In the genomic region with DNA sequence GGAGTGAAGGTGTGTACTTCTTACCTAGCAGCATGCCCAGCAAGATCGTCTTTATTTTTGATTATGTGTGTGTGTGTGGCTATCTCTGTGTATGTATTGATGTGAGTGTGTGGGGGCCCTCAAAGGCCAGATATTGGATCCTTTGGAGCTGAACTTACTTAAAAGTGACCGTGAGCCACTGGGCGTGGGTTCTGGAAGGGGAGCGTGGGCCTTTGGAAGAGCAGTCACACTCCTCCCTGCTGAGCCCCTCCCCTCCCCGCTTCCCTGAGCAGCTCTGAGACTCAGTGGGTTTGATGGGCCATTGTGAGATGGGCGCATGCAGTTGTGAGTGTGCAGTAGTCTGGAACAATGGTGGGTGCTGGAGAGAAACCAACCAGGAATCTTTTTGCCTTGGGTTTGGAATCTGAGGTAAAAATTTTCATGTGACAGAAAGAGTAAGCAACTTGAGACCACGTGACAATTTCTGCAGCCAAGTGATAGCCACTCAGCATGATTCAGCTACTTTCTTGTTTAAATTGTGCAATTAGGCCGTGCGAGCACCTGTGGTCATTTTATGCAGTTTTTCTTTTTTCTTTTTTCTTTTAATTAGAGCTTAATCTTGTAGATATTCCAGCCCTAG, we compare ENCODE assay signal across 16 mouse cellular contexts. TPM values are rescaled to one million over a fixed set of nuclear protein-coding genes. Genes with fewer than 3 reads are reported as not detected.
DNase-seq lines count a peak whose midpoint lies in the region; ATAC-seq and TF ChIP-seq lines count a peak whose summit lies in the region.
"Had no signal": no experiment of that assay in that cellular context is flagged by ENCODE, and none has a peak within 500 bp of the region (broad histone marks: within the 10 kb centered on the region; RNA-seq: fewer than 3 reads in every experiment).

No protein-coding gene starts in this region.

- peak; percentile 24; the same call in 1 of the 2 replicates for ATAC-seq in heart, embryonic 11.5 days (replicated peaks; ENCODE audit: insufficient number of reproducible peaks, low FRiP score, low TSS enrichment)
- peak; percentile 16; the same call in 1 of the 2 replicates for ATAC-seq in megakaryocyte progenitor cell, adult 5-6 weeks (replicated peaks; ENCODE audit: poor library complexity)
- no peak for ATAC-seq in hindbrain, embryonic 14.5 days (ENCODE audit: low FRiP score)

- H3K27me3 ChIP-seq in heart, embryonic 11.5 days (ENCODE audit: control insufficient read depth, insufficient read depth, low read length): no peaks in the 10 kb centered on the region
- no peaks in the 10 kb centered on the region for H3K27me3 ChIP-seq in liver, adult 2 months (ENCODE audit: control insufficient read depth, insufficient read depth, low read length)
- H3K27me3 ChIP-seq in limb, embryonic 10.5 days (ENCODE audit: low read depth, poor library complexity, severe bottlenecking): peaks cover 34% of the 10 kb centered on the region
- H3K27me3 ChIP-seq in hindbrain, embryonic 14.5 days (ENCODE audit: control insufficient read depth, insufficient read depth, low read length): peaks cover 23% of the 10 kb centered on the region

- H3K9ac ChIP-seq in heart, embryonic 11.5 days (ENCODE audit: low read depth, low read length): no peak overlapping the region; the same call in 1 of the 2 replicates
- peak overlapping the region; percentile 43 for H3K9ac ChIP-seq in liver, adult 2 months (ENCODE audit: low read depth, low read length)
- no peak overlapping the region for H3K9ac ChIP-seq in hindbrain, embryonic 14.5 days
- H3K9ac ChIP-seq: hindbrain, embryonic 15.5 days; neural tube, embryonic 15.5 days had no signal

- H3K4me1 ChIP-seq in heart, embryonic 11.5 days (ENCODE audit: control insufficient read depth, insufficient read depth, low read length): peaks cover 30% of the 10 kb centered on the region
- peaks cover 24% of the 10 kb centered on the region for H3K4me1 ChIP-seq in liver, adult 2 months (ENCODE audit: control insufficient read depth, insufficient read depth, low read length)
- H3K4me1 ChIP-seq in limb, embryonic 10.5 days: peaks cover 27% of the 10 kb centered on the region
- 0 out of 2 replicates have a peak, but pooled peaks cover 3% of the 10 kb centered on the region for H3K4me1 ChIP-seq in hindbrain, embryonic 14.5 days (replicated peaks; ENCODE audit: control insufficient read depth, insufficient read depth, low read length)

- H3K9me3 ChIP-seq in heart, embryonic 11.5 days (replicated peaks; ENCODE audit: control insufficient read depth, low read length): no peaks in the 10 kb centered on the region
- H3K9me3 ChIP-seq in limb, embryonic 10.5 days (replicated peaks): no peaks in the 10 kb centered on the region
- H3K9me3 ChIP-seq in hindbrain, embryonic 14.5 days (ENCODE audit: control insufficient read depth, low read length): no peaks in the 10 kb centered on the region
- H3K9me3 ChIP-seq: forebrain, embryonic 10.5 days; hindbrain, embryonic 15.5 days; neural tube, embryonic 15.5 days had no signal

- peak overlapping the region; percentile 47 for H3K4me2 ChIP-seq in heart, embryonic 11.5 days
- H3K4me2 ChIP-seq in hindbrain, embryonic 14.5 days (replicated peaks): no peak overlapping the region
- H3K4me2 ChIP-seq: hindbrain, embryonic 15.5 days; neural tube, embryonic 15.5 days had no signal

- WGBS in heart, embryonic 11.5 days (ENCODE audit: insufficient replicate concordance): 74% methylated on average over 9 of the region's 9 CpGs
- WGBS in liver, adult 2 months: 30% methylated on average over 9 of the region's 9 CpGs
- 85% methylated on average over 9 of the region's 9 CpGs for WGBS in limb, embryonic 10.5 days
- WGBS in hindbrain, embryonic 14.5 days: 82% methylated on average over 9 of the region's 9 CpGs

- no peak for TF ChIP-seq POLR2A in liver, adult 2 months (IDR thresholded peaks at IDR 0.05; ENCODE audit: extremely low read depth, insufficient read depth, low read length)

- no peak for TF ChIP-seq CTCF in liver, adult 2 months (IDR thresholded peaks at IDR 0.05; ENCODE audit: low read depth, low read length)

- H3K27ac ChIP-seq in heart, embryonic 11.5 days (ENCODE audit: low read depth, low read length): peak overlapping the region; percentile 42
- peak overlapping the region; percentile 82 for H3K27ac ChIP-seq in liver, adult 2 months (replicated peaks; ENCODE audit: insufficient read depth, low read depth, low read length)
- no peak overlapping the region for H3K27ac ChIP-seq in limb, embryonic 10.5 days
- H3K27ac ChIP-seq in hindbrain, embryonic 14.5 days: no peak overlapping the region
- H3K27ac ChIP-seq: forebrain, embryonic 10.5 days; hindbrain, embryonic 15.5 days; midbrain, embryonic 10.5 days; neural tube, embryonic 15.5 days had no signal

- no peak for DNase-seq in heart, adult 18-20 months
- peak; percentile 65 for DNase-seq in MEL-GATA-1-ER (ENCODE audit: extremely low read depth, low read depth)
- DNase-seq in liver, adult 2 months (ENCODE audit: extremely low read depth, low read depth, low spot score): peak; percentile 94
- DNase-seq in embryo, embryonic 10.5 days (ENCODE audit: low spot score): no peak
- DNase-seq in limb, embryonic 10.5 days (ENCODE audit: low spot score): no peak
- no peak for DNase-seq in hindbrain, embryonic 14.5 days (ENCODE audit: low spot score)
- DNase-seq: B cell, adult 2 months; kidney, postnatal 4 days; right cerebral cortex, postnatal 4 days had no signal

- peaks cover 4% of the 10 kb centered on the region; the same call in 1 of the 2 replicates for H3K36me3 ChIP-seq in heart, embryonic 11.5 days (ENCODE audit: control insufficient read depth, insufficient read depth, low read length)
- H3K36me3 ChIP-seq in liver, adult 2 months (ENCODE audit: control insufficient read depth, insufficient read depth, low read length): peaks cover 26% of the 10 kb centered on the region
- 0 out of 2 replicates have a peak, but pooled peaks cover 2% of the 10 kb centered on the region for H3K36me3 ChIP-seq in limb, embryonic 10.5 days
- H3K36me3 ChIP-seq in hindbrain, embryonic 14.5 days (replicated peaks; ENCODE audit: control insufficient read depth, insufficient read depth): no peaks in the 10 kb centered on the region
- H3K36me3 ChIP-seq: hindbrain, embryonic 15.5 days; midbrain, embryonic 10.5 days had no signal

- H3K79me2 ChIP-seq in liver, adult 2 months (ENCODE audit: control insufficient read depth, insufficient read depth, low read length): peaks cover 10% of the 10 kb centered on the region; the same call in 1 of the 2 replicates

- H3K4me3 ChIP-seq in heart, embryonic 11.5 days (ENCODE audit: low read depth, low read length): no peak overlapping the region
- H3K4me3 ChIP-seq in liver, adult 2 months (ENCODE audit: insufficient read depth, low read depth, low read length): no peak overlapping the region
- H3K4me3 ChIP-seq in limb, embryonic 10.5 days: no peak overlapping the region
- no peak overlapping the region for H3K4me3 ChIP-seq in hindbrain, embryonic 14.5 days (replicated peaks; ENCODE audit: low read length)
- H3K4me3 ChIP-seq: forebrain, embryonic 10.5 days; hindbrain, embryonic 15.5 days; midbrain, embryonic 10.5 days; neural tube, embryonic 15.5 days had no signal

RNA-seq across cellular contexts. Expression of gene Creg1, which starts 5.5 kb away (rescaled TPM):
- polyA plus RNA-seq in heart, embryonic 11.5 days (2014; fragmentation: Nextera tagmentation; extraction: Ambion mirVana): 108 and 109 TPM in 2 replicates
- total RNA-seq in heart, adult 18-20 months (2021): 10 to 100 TPM; 88.6 to 92.2 TPM
- total RNA-seq in liver, adult 2 months (2014; rRNA removed): 414 and 570 TPM in 2 replicates
- 420 and 447 TPM in 2 replicates for polyA plus RNA-seq in liver, adult 2 months (2012; rRNA removed)
- total RNA-seq in megakaryocyte progenitor cell, adult 5-6 weeks (2015): 261 and 284 TPM in 2 replicates
- 96.7 and 120 TPM in 2 replicates for total RNA-seq in megakaryocyte progenitor cell, adult 5-6 weeks (2017)
- 31.5 and 36.0 TPM in 2 replicates for polyA plus RNA-seq in limb, embryonic 10.5 days (2016; fragmentation: Nextera tagmentation; extraction: Ambion mirVana)
- polyA plus RNA-seq in hindbrain, embryonic 14.5 days (2014; fragmentation: Nextera tagmentation; extraction: Ambion mirVana): 35.2 and 36.5 TPM in 2 replicates

RNA-seq across cellular contexts. Expression of gene Cd247, which starts 19.5 kb away (rescaled TPM):
- 0.64 and 0.90 TPM in 2 replicates for polyA plus RNA-seq in heart, embryonic 11.5 days (2014; fragmentation: Nextera tagmentation; extraction: Ambion mirVana)
- 1 to 10 TPM in 1 of 2 experiments, under 1 TPM in 1; 0.37 to 2.1 TPM for total RNA-seq in heart, adult 18-20 months (2021)
- total RNA-seq in liver, adult 2 months (2014; rRNA removed): 0.40 and 0.55 TPM in 2 replicates
- polyA plus RNA-seq in liver, adult 2 months (2012; rRNA removed): 0.36 and 0.64 TPM in 2 replicates
- total RNA-seq in megakaryocyte progenitor cell, adult 5-6 weeks (2015): 0.12 TPM in 1 of 2 replicates, not detected in the other
- 0.29 and 1.2 TPM in 2 replicates for total RNA-seq in megakaryocyte progenitor cell, adult 5-6 weeks (2017)
- 1.0 and 1.1 TPM in 2 replicates for polyA plus RNA-seq in limb, embryonic 10.5 days (2016; fragmentation: Nextera tagmentation; extraction: Ambion mirVana)
- 0.54 and 0.90 TPM in 2 replicates for polyA plus RNA-seq in hindbrain, embryonic 14.5 days (2014; fragmentation: Nextera tagmentation; extraction: Ambion mirVana)
- total RNA-seq: left cerebral cortex, adult 8-10 months had no signal

RNA-seq across cellular contexts. Expression of gene Rcsd1, which starts 59.4 kb away (rescaled TPM):
- 85.4 and 91.8 TPM in 2 replicates for polyA plus RNA-seq in heart, embryonic 11.5 days (2014; fragmentation: Nextera tagmentation; extraction: Ambion mirVana)
- 10 to 100 TPM; 66.6 to 67.6 TPM for total RNA-seq in heart, adult 18-20 months (2021)
- 2.6 and 3.0 TPM in 2 replicates for total RNA-seq in liver, adult 2 months (2014; rRNA removed)
- polyA plus RNA-seq in liver, adult 2 months (2012; rRNA removed): 2.8 and 3.3 TPM in 2 replicates
- total RNA-seq in megakaryocyte progenitor cell, adult 5-6 weeks (2015): 48.8 and 48.9 TPM in 2 replicates
- 110 and 111 TPM in 2 replicates for total RNA-seq in megakaryocyte progenitor cell, adult 5-6 weeks (2017)
- polyA plus RNA-seq in limb, embryonic 10.5 days (2016; fragmentation: Nextera tagmentation; extraction: Ambion mirVana): 10.1 and 10.8 TPM in 2 replicates
- 6.0 and 8.4 TPM in 2 replicates for polyA plus RNA-seq in hindbrain, embryonic 14.5 days (2014; fragmentation: Nextera tagmentation; extraction: Ambion mirVana)

Comparison
In these comparisons a context has a peak if more than half of its experiments do, and no peak if none do; other contexts are left out.
1. H3K27ac ChIP-seq: peak in heart, embryonic 11.5 days (single experiment) and liver, adult 2 months (single experiment); none in limb, embryonic 10.5 days (single experiment) and hindbrain, embryonic 14.5 days (single experiment).
2. DNase-seq: peak in MEL-GATA-1-ER (single experiment) and liver, adult 2 months (single experiment); none in heart, adult 18-20 months (0 of 2), embryo, embryonic 10.5 days (single experiment), limb, embryonic 10.5 days (single experiment) and hindbrain, embryonic 14.5 days (single experiment).